Mouse (Mus musculus) embryonic fibroblast, embryonic 13.5 days (primary cell): ENCODE measurements around the gene Cyp4f18.

Experiments
- CTCF ChIP-seq: IDR thresholded peaks from 2 replicates; pipeline ENCODE4 v1.5.1; 2011; ENCODE audit warnings: mild to moderate bottlenecking, control low read depth, low read length, moderate library complexity, borderline replicate concordance; ENCODE audit not compliant: insufficient read depth
- POLR2A ChIP-seq: IDR thresholded peaks from 2 replicates; pipeline ENCODE4 v1.6.1; 2011; ENCODE audit warnings: low read depth, mild to moderate bottlenecking, control low read depth, low read length, moderate library complexity

- TF ChIP-seq CTCF, result no peak
- no peak for TF ChIP-seq POLR2A
These were observed 37.5 kb downstream of the Cyp4f18 start for GRCm38 (mm10) chr8:71971945-71972344.
